Mouse (Mus musculus) myocyte (in vitro differentiated cells): ENCODE measurements around the gene Sptlc2.

Source experiments
- CEBPB ChIP-seq: IDR thresholded peaks from 2 replicates; pipeline ENCODE4 v1.6.1; 2011; ENCODE audit warnings: mild to moderate bottlenecking, moderate library complexity; ENCODE audit not compliant: poor library complexity, insufficient read depth, severe bottlenecking
- E2F4 ChIP-seq: IDR thresholded peaks from one replicate; pipeline ENCODE4 v1.6.1; 2011; ENCODE audit warnings: mild to moderate bottlenecking, control low read depth, moderate library complexity; ENCODE audit not compliant: insufficient read depth
- MAX ChIP-seq: IDR thresholded peaks from one replicate; pipeline ENCODE4 v1.6.1; 2011; ENCODE audit warnings: low read depth, mild to moderate bottlenecking, control low read depth
- MYOD1 ChIP-seq, 3 experiments: IDR thresholded peaks; one replicate each; pipeline ENCODE4 v1.6.1; 2011; ENCODE audit warnings: control low read depth in 2 of 3, low read depth in 2 of 3, mild to moderate bottlenecking in 2 of 3, moderate library complexity in 1 of 3; ENCODE audit not compliant: insufficient read length in 2 of 3, control insufficient read depth in 1 of 3
- MYOG ChIP-seq, 3 experiments: IDR thresholded peaks; one replicate each; pipeline ENCODE4 v1.6.1; 2011; ENCODE audit warnings: control low read depth in 2 of 3, low read depth in 2 of 3, mild to moderate bottlenecking in 2 of 3; ENCODE audit not compliant: insufficient read length in 2 of 3, control insufficient read depth in 1 of 3, insufficient read depth in 1 of 3
- POLR2A ChIP-seq: IDR thresholded peaks from one replicate; pipeline ENCODE4 v1.6.1; 2011; ENCODE audit warnings: low read depth, mild to moderate bottlenecking, control low read depth, moderate library complexity; ENCODE audit not compliant: insufficient read length
- POLR2AphosphoS2 ChIP-seq: IDR thresholded peaks from one replicate; pipeline ENCODE4 v1.6.1; 2011; ENCODE audit warnings: low read depth, control low read depth; ENCODE audit not compliant: insufficient read length
- SRF ChIP-seq: IDR thresholded peaks from one replicate; pipeline ENCODE4 v1.6.1; 2011; ENCODE audit warnings: low read depth; ENCODE audit not compliant: control insufficient read depth, insufficient read length
- TCF12 ChIP-seq: IDR thresholded peaks from one replicate; pipeline ENCODE4 v1.6.1; 2011; ENCODE audit warnings: mild to moderate bottlenecking, control low read depth; ENCODE audit not compliant: poor library complexity, insufficient read depth, severe bottlenecking
- TCF3 ChIP-seq: IDR thresholded peaks from one replicate; pipeline ENCODE4 v1.6.1; 2011; ENCODE audit warnings: low read depth, control low read depth; ENCODE audit not compliant: insufficient read length
- USF1 ChIP-seq: IDR thresholded peaks from one replicate; pipeline ENCODE4 v1.6.1; 2011; ENCODE audit warnings: low read depth, mild to moderate bottlenecking, control low read depth, moderate library complexity

DNA sequence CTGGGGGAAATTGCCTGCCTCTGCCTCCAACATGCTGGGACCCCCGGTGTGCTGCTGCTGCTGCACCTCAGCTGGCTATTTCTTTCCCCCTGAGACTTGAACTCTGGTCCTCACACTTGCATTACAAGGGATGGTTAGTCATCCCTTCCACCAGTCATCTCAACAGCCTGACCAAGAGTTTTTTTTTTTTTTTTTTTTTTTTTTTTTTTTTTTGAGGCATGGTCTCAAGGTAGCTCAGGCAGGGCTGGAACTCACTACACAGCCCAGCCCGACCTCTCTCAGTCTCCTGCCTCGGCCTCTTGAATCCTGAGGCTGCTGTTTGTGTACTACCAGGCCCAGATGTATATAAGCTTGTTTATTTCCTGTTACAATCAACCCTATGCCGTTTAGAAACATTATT lies 103.9 kb downstream of the Sptlc2 start:
- no peak for TF ChIP-seq POLR2A
- TF ChIP-seq USF1, result no peak
- TF ChIP-seq MAX, result no peak
- no peak for TF ChIP-seq E2F4
- TF ChIP-seq TCF12, result no peak
- TF ChIP-seq MYOD1 (IDR thresholded peaks at IDR 0.05; ENCODE audit: control insufficient read depth in 1 of 3, insufficient read length in 2 of 3, low read depth in 2 of 3), result no peak
- TF ChIP-seq CEBPB, result no peak
- TF ChIP-seq POLR2AphosphoS2, result no peak
- no peak for TF ChIP-seq MYOG (IDR thresholded peaks at IDR 0.05; ENCODE audit: control insufficient read depth in 1 of 3, insufficient read depth in 1 of 3, insufficient read length in 2 of 3, low read depth in 2 of 3)
- no peak for TF ChIP-seq SRF
- TF ChIP-seq TCF3, result no peak
